Mouse (Mus musculus): Measurements from ENCODE around the gene Zfp941. TPM values are rescaled to one million over a fixed set of nuclear protein-coding genes. Genes with fewer than 3 reads are reported as not detected.

Gene Zfp941
- polyA plus RNA-seq, 1 experiment: 0.13 TPM

- H3K4me3 ChIP-seq: peak overlapping the region; percentile 97
- peaks cover 27% of the 10 kb centered on the region for H3K36me3 ChIP-seq (ENCODE audit: control insufficient read depth, insufficient read depth)
- H3K79me2 ChIP-seq (ENCODE audit: control insufficient read depth, insufficient read depth): peaks cover 57% of the 10 kb centered on the region
- H3K27me3 ChIP-seq (ENCODE audit: control insufficient read depth, insufficient read depth, insufficient read length): no peaks in the 10 kb centered on the region
- TF ChIP-seq USF1 (IDR thresholded peaks at IDR 0.05; ENCODE audit: low read depth) (no peak), CEBPB (IDR thresholded peaks at IDR 0.05; ENCODE audit: insufficient read depth, poor library complexity, severe bottlenecking) (no peak), TCF12 (IDR thresholded peaks at IDR 0.05; ENCODE audit: insufficient read depth, poor library complexity, severe bottlenecking) (no peak), MYOG (IDR thresholded peaks at IDR 0.05; ENCODE audit: control insufficient read depth in 1 of 3, insufficient read depth in 1 of 3, insufficient read length in 2 of 3, low read depth in 2 of 3) (no peak), POLR2A (IDR thresholded peaks at IDR 0.05; ENCODE audit: insufficient read length, low read depth) (no peak), SRF (IDR thresholded peaks at IDR 0.05; ENCODE audit: control insufficient read depth, insufficient read length, low read depth) (no peak), E2F4 (IDR thresholded peaks at IDR 0.05; ENCODE audit: insufficient read depth) (no peak), REST (IDR thresholded peaks at IDR 0.05; ENCODE audit: insufficient read depth, insufficient read length) (no peak), POLR2AphosphoS2 (IDR thresholded peaks at IDR 0.05; ENCODE audit: insufficient read length, low read depth) (no peak), MAX (IDR thresholded peaks at IDR 0.05; ENCODE audit: low read depth) (no peak), TCF3 (IDR thresholded peaks at IDR 0.05; ENCODE audit: insufficient read length, low read depth) (no peak), MYOD1 (IDR thresholded peaks at IDR 0.05; ENCODE audit: control insufficient read depth in 1 of 3, insufficient read length in 2 of 3, low read depth in 2 of 3) (no peak)
- no peak overlapping the region for H3ac ChIP-seq (ENCODE audit: control insufficient read depth, insufficient read length)
- peak overlapping the region; percentile 86 for H3K4me2 ChIP-seq (ENCODE audit: low read depth)
Measured at GRCm38 (mm10) chr7:140858746-140859145, 36.8 kb upstream of the Zfp941 start.

GRCm38 (mm10) chr7:140857550-140858505 lies 35.9 kb upstream of the Zfp941 start, which contains the start of gene Bet1l:
TSS of gene Bet1l (minus strand) at chr7:140857577.
- Histone ChIP-seq H3K4me2 (ENCODE audit: low read depth) (peak within 1 kb of the TSS; percentile 86), H3K79me2 (ENCODE audit: control insufficient read depth, insufficient read depth) (peaks cover 61% of the 10 kb centered on the region), H3K27me3 (ENCODE audit: control insufficient read depth, insufficient read depth, insufficient read length) (no peaks in the 10 kb centered on the region), H3K4me3 (peak within 1 kb of the TSS; percentile 97), H3ac (ENCODE audit: control insufficient read depth, insufficient read length) (peak within 1 kb of the TSS; percentile 39), H3K36me3 (ENCODE audit: control insufficient read depth, insufficient read depth) (peaks cover 29% of the 10 kb centered on the region)
- TF ChIP-seq MYOD1 (IDR thresholded peaks at IDR 0.05; ENCODE audit: control insufficient read depth in 1 of 3, insufficient read length in 2 of 3, low read depth in 2 of 3) (peak in 1 of 3 experiments; percentile 32), E2F4 (IDR thresholded peaks at IDR 0.05; ENCODE audit: insufficient read depth) (no peak)

DNA sequence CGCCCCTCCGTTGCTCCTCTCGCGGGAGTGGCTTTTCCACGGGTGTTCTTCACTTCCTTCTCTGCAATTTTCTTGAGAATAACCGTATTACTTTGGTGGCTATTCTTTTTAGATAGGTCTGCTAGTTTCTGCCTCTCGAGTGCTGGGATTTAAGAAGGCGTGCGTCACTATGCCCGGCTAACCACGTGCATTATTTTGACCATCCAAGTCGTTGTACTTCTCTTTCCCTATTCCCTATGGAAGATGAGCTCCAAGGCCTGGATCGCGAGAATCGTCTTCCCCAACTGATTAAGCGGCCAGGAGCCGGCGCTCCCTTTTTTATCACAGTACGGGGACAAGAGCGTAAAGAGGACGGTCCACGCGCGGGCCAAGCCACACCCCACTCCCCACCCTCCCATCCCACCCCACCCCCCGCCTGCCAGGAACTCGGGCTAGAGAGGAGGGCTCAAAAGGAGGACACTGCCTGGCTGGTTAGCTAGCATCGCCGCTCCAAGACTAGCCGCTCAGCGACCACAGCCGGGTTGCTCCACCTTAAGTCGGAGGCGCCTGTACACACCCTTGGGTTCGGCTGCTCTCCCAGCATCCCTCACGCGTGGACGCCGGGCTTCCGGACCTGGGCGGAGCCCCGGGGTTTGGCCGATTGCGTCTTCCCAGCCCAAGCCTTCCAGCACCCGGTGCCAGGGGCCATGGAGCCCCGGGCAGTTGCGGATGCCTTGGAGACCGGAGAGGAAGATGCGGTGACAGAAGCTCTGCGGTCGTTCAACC lies 35.0 kb upstream of the Zfp941 start, which contains the start of gene Ric8a:
Gene Ric8a, plus strand, starts transcription at position 173 of the 765 bp plus-strand sequence.
- Histone ChIP-seq H3K27me3 (ENCODE audit: control insufficient read depth, insufficient read depth, insufficient read length) (no peaks in the 10 kb centered on the region), H3K4me3 (peak within 1 kb of the TSS; percentile 97), H3K79me2 (ENCODE audit: control insufficient read depth, insufficient read depth) (peaks cover 61% of the 10 kb centered on the region), H3ac (ENCODE audit: control insufficient read depth, insufficient read length) (peak within 1 kb of the TSS; percentile 39), H3K4me2 (ENCODE audit: low read depth) (peak within 1 kb of the TSS; percentile 86), H3K36me3 (ENCODE audit: control insufficient read depth, insufficient read depth) (peaks cover 22% of the 10 kb centered on the region)
- no peak for TF ChIP-seq REST (IDR thresholded peaks at IDR 0.05; ENCODE audit: insufficient read depth, insufficient read length)
- no peak for TF ChIP-seq TCF12 (IDR thresholded peaks at IDR 0.05; ENCODE audit: insufficient read depth, poor library complexity, severe bottlenecking)
- TF ChIP-seq POLR2AphosphoS2 (IDR thresholded peaks at IDR 0.05; ENCODE audit: insufficient read length, low read depth): peak; percentile 75
- TF ChIP-seq MYOG (IDR thresholded peaks at IDR 0.05; ENCODE audit: control insufficient read depth in 1 of 3, insufficient read depth in 1 of 3, insufficient read length in 2 of 3, low read depth in 2 of 3): peak in 1 of 3 experiments; percentile 50
- TF ChIP-seq POLR2A (IDR thresholded peaks at IDR 0.05; ENCODE audit: insufficient read length, low read depth): peak; percentile 84

DNA sequence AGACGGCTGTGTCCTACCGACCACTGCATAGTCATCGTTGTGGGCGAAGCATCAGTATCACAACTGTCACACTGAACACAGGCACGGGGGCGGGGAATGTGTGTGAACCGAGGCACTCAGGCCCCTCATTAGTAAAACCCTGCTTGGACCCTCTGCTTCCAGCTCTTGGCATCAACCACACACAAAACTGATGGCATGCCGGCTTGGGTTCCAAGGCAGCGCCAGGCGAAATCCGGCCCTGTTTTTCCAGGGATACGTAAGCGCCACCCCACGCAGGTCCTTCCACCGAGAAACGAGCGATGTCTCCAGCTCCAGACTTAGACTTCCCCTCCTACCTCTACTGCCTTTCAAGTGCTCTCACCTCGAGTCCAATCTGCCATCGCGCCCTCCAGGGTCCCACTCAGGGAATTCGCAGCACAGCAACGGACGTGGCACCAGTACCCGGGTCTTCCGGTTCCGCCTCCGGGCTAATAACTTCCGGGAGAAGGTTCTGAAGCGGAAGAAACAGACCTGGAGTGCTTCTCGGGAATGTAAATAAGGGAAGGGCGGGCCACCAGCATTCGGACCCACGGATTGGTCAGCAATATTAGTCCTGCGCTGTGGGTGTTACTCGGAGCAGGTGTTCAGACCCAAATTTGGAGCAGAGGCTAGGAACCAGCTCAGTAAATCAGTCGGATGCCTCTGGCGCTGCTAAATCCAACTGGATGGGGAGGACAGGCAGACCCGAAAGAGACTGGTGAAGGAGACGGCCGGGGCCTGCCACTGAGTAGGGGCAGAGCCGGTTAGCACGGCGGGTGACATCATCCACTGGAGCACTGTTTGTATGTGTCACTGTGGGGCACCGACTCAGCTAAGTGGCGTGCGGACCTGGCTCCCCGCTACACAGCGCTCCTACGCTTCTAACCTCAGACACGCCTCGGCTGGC lies 34.1 kb upstream of the Zfp941 start, which contains the start of gene Gm45785:
Gene Gm45785, minus strand, starts transcription at position 472 of the 925 bp plus-strand sequence.
- peaks cover 54% of the 10 kb centered on the region for H3K79me2 ChIP-seq (ENCODE audit: control insufficient read depth, insufficient read depth)
- H3K4me2 ChIP-seq (ENCODE audit: low read depth): peak within 1 kb of the TSS; percentile 84
- peak within 1 kb of the TSS; percentile 39 for H3ac ChIP-seq (ENCODE audit: control insufficient read depth, insufficient read length)
- no peaks in the 10 kb centered on the region for H3K27me3 ChIP-seq (ENCODE audit: control insufficient read depth, insufficient read depth, insufficient read length)
- TF ChIP-seq E2F4 (IDR thresholded peaks at IDR 0.05; ENCODE audit: insufficient read depth): no peak
- TF ChIP-seq MYOG (IDR thresholded peaks at IDR 0.05; ENCODE audit: control insufficient read depth in 1 of 3, insufficient read depth in 1 of 3, insufficient read length in 2 of 3, low read depth in 2 of 3): peak in 1 of 3 experiments; percentile 64
- peak; percentile 67 for TF ChIP-seq POLR2AphosphoS2 (IDR thresholded peaks at IDR 0.05; ENCODE audit: insufficient read length, low read depth)
- TF ChIP-seq USF1 (IDR thresholded peaks at IDR 0.05; ENCODE audit: low read depth): no peak
- TF ChIP-seq SRF (IDR thresholded peaks at IDR 0.05; ENCODE audit: control insufficient read depth, insufficient read length, low read depth): peak; percentile 87
- peak; percentile 76 for TF ChIP-seq POLR2A (IDR thresholded peaks at IDR 0.05; ENCODE audit: insufficient read length, low read depth)
- TF ChIP-seq MYOD1 (IDR thresholded peaks at IDR 0.05; ENCODE audit: control insufficient read depth in 1 of 3, insufficient read length in 2 of 3, low read depth in 2 of 3): peak; percentile 13 to 64 (median 47)
- H3K36me3 ChIP-seq (ENCODE audit: control insufficient read depth, insufficient read depth): peaks cover 14% of the 10 kb centered on the region
- H3K4me3 ChIP-seq: peak within 1 kb of the TSS; percentile 97
